Mouse (Mus musculus) adrenal gland, adult 10 weeks (tissue): Measurements from ENCODE around the gene Birc7. TPM values are rescaled to one million over a fixed set of nuclear protein-coding genes. Genes with fewer than 3 reads are reported as not detected.

Experiments used
- polyA plus RNA-seq: library from polyadenylated mRNA; stranded (reverse); fragments of 350-450 nt; fragmentation: Illumina TruSeq; extraction: RNeasy Lipid Tissue Mini Kit (QIAGEN cat#74804); gene quantifications from one replicate; pipeline ENCODE4 v1.2.3, GENCODE M21; 2014; ENCODE audit warnings: low read depth, low replicate concordance

The Birc7 gene
- polyA plus RNA-seq, result not detected

DNA sequence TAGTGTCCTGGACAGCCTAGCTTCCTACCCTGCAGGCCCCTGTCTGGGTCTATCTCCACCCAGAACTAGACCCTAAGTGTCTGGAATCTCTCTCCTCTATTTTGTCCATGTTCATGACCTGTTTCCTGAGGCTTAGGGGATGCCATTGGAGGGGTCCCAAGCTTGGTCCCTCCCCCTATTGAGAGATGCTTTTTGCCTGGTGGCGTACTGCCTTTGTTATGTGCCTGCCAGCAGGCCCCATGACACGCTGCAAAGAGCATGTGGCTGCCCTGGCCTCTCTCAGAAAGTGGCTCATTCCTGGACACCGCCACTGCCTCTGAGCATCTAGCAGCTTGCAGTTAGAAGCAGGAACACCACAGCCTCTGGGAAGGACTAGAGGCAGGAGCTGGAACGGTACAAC lies at the start of gene Birc7:
Gene Birc7, plus strand, starts transcription at position 301 of the 400 bp plus-strand sequence.

DNA sequence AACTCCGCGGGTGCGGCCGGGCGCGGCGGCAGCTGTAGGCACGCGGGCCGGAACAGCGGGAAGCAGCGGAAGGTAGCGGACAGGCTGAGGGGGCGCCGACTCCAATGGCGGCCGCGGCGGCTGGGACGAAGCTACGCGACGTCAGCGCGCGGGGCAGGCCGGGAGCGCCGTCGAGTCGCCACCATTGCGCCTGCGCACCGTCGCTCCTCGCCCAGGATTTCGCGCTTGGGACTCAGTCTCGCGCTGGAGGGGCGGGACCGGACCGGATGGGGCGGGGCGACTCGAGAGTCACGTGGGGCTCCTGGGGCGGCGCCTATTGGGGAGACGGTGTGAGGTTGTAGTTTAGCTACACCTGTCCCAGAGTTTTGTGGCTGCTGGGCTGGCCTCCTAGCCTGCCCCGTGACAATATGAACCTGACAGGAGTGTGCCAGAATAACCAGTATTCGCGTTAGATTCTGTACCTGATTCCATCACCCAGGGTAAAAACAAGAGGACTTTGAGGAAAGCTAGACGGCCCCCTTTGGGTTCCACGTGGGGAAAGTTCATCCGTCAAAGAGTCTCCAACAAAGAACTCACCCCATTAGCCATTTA lies 7.9 kb upstream of the Birc7 start, which contains the start of gene Ythdf1:
Gene Ythdf1, minus strand, starts transcription at position 140 of the 591 bp plus-strand sequence.

DNA sequence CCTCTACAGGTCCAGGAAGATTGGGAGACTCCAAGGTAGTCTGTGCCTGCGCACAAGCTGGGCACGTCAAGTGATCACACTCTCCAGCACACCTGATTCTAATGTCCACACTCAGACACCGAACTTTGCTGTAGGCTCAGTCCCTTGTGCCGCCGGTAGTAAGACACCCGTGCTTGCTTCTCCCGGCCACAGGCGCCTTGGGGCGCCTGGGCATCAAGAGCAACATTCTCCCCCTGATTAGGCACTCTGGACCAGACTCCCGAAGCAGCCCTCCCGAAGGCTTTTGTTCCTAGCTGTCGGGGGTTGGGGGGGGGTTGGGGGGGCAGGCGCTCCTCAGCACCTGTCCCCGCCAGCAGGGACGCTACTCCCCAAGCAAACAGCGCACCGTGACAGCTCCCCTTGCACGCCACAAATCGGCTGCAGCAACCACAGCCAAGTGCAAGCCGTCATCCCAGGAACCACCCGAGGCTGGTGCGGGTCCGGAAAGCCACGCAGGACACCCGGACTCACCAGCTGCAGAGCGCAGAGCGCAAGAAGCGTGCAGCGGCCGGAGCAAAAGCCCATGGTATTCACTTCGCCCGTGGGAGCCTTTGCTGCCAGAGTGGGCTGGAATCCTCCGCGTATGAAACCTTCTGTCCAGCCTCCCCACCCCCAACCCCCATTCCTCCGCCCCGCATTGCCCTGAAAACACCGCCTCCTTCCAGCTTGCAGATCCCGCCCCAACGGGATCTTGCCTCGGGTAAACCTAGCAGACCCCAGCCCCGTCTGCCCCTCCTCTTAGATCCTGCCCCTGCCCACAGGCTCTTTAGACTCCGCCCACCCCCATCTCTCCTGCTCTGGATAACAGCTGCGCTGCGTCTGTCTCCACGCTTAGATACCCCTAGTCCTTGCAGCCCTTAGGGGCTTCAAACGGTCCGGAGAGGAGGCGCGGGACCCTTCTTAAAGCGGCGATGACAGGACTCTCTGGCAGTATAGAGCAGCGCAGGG lies 25.5 kb downstream of the Birc7 start, which contains the start of gene Nkain4:
Gene Nkain4, minus strand, starts transcription at position 639 of the 987 bp plus-strand sequence.

DNA sequence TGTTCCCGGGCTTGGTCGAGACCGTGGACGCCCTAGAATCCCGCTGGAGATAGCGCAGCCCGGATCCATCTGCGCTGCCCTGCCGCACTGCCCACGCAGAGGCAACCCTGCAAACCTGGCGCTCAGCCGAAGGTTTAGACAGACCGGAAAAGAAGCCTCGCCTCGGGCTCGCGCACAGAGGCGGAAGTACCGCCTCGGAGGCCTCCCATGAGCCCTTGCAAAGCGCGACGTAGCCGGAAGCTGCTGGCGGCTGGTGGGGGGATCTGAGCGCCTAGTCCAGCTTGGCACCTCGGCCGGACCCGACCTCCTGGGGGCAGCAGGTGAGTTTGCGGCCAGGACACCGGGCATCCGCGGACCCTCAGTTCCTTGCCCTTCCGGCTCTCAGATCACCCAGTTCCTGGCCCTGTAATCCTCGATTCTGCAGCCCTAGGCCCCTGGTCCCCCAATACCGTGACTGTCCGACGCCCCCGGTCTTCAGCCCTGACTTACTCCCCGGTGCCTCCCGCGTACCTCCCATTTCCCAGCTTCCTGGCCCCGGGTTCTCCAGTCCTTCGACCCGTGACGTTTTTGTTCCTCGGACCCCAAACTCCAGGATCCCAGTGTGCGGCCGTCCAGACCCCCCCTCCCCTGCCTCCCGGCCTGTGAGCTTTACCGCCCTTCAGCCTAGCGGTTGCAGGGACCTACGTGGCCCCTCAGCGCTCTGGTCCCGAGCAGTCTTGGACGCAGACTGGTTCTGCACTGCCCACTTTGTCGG lies 38.4 kb downstream of the Birc7 start, which contains the start of gene Arfgap1:
Gene Arfgap1, plus strand, starts transcription at position 216 of the 754 bp plus-strand sequence.

Other genes starting within 250 kb of the Birc7 start
- gene Dido1, start 219.0 kb upstream of the Birc7 start, polyA plus RNA-seq, result 17.3 TPM
- 51.3 TPM for gene Gid8, start 218.9 kb upstream of the Birc7 start, polyA plus RNA-seq
- not detected for gene Slc17a9, start 203.8 kb upstream of the Birc7 start, polyA plus RNA-seq
- gene Bhlhe23, start 152.1 kb upstream of the Birc7 start, polyA plus RNA-seq, result not detected
- 60.4 TPM for gene Ythdf1, start 8.1 kb upstream of the Birc7 start, polyA plus RNA-seq
- gene Nkain4, start 25.7 kb downstream of the Birc7 start, polyA plus RNA-seq, result not detected
- gene Arfgap1, start 38.2 kb downstream of the Birc7 start, polyA plus RNA-seq, result 5.9 TPM
- not detected for gene Col20a1, start 57.5 kb downstream of the Birc7 start, polyA plus RNA-seq
- 1.3 TPM for gene Chrna4, start 114.5 kb downstream of the Birc7 start, polyA plus RNA-seq
- 2.5 TPM for gene Kcnq2, start 206.3 kb downstream of the Birc7 start, polyA plus RNA-seq
- 0.47 TPM for gene Eef1a2, start 228.0 kb downstream of the Birc7 start, polyA plus RNA-seq